Mouse (Mus musculus) A20 (cell line): ENCODE results near the gene U90926.

ENCODE experiments used
- DNase-seq: peaks from one replicate; pipeline ENCODE4 v3.0.0-alpha.2; 2011; ENCODE audit warnings: low read depth, low spot score

Gene U90926

DNA sequence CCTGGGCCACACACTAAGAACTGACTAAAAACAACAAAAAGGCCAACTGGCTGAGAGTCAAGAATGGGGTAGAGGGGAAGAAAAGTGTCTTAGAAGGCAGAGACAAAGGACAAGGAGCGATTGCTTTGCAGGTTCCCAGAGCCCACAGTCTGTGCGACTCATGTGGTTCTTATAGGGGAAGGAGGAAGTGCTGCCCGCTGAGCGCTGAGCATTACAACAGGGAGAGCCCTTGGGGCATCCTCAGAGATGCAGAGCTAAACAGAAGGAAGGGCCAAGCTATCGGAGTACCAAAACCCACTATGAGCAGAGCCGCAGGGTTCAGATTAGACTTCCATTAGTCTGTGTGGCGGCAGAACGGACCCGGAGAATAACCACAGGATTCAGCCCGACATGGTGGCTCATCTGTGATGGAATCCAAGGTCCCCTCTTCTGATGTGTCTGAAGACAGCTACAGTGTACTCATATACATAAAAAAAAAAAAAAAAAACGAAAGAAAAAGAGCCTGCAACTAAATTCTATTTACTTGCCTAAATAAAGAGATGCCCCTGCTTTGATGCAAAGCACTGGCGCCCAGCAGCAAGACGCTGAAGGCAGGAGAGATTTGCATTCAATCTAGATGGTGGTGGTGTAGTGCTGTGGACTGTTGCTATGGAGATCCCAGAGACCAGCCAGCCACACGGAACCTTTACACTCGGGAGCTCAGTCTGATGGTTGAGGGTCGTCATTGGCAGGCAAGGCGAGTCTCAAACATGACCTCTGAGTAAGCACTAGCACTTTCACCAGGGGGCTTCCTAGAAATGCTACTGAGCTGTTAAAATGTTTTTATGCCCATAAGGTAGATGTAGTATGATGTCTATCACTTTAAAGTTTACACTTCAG is 3.9 kb upstream of the U90926 start:
- no peak for DNase-seq

DNA sequence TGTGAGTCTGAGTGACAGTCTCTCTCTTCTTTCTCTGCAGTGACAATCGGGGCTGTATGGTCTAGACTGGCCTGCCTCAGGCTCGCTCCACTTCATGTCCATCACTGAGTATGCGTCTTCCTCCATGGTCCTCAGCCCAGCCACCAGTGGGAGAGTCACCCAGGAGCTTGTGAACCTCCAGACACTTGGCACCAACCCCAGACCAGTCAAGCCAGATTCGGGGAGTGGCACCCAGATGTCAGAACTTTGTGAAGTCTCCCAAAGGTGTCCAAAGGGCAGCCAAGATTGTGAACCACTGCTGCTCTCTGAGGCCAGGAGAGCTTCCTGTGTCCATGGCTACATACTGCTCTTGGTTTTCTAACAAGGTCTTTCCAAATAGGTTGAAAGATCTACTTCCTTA is 3.0 kb downstream of the U90926 start:
- DNase-seq, result no peak

DNA sequence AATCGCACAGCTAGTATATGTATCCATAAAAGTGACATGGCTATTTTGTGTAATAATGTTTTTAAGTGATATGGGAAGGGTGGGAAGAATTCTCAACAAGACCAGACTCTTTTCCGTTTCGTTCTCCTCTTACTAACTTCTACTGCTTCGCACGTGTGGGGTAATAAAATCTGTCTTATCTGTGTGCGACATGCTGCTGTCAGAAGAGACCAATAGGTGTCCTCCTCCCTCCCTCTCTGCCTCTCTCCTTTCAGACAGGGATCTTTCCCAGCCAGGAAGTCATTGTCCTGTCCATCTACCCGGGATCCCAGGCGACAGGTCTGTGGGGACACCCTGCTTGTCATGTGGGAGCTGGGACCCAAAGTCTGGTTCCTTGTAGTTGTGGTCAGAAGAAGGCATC is 5.0 kb downstream of the U90926 start:
- DNase-seq, result no peak

DNA sequence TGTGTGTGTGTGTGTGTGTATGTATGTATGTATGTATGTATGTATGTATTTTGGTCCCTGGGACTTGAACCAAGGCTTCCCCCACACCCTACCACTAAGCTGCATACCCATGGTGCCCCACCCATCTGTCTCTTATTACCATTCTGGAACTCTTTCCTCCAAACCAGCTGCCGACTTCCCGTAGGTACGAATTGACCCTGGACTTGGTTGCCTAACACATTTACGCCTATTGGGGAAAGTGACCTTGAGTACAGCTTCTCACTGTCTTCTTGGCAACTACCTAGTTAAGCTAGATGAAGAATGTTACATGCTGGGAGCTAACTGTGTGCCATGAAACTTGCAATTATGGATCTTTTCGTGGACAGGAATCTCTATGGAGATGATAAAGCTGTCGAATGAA is 9.1 kb downstream of the U90926 start:
- no peak for DNase-seq

DNA sequence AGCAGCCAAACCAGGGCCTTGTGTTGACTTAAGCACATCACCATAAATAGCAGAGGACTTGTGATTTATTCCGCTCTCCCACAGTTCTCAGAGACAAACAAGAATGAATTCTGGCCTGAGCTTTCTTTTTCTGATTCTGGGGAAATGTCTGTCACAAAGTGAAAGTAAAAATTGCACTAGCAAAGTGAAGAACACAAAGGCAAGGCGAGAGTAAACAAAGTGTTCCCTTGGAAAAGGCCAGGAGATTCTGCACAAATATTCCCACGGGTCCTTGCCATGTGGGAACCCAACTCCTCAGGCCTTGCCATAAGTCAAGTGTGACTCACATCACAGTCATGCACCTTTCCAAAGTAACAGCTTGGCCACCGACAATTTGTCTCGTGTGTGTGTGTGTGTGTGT is 9.5 kb downstream of the U90926 start:
- DNase-seq, result no peak

DNA sequence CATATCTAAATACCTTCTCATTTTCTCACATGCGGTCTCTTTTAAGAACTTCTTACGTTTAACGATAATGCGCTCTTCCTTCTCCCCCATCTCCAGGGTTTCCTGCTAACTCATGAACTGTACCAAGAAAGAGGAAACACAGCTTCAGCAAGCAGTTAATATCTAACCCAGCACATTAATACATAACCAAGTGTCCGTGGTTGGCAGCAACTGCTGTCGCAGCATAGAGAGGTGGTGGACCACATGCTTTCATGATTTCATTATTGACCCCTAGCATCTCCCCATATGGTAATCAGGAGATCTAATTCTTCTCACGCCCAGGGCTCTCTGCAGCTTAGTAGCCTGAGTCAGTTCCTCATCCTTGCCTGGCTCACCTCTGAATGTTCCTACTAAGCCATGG is 10.0 kb downstream of the U90926 start:
- DNase-seq, result no peak

DNA sequence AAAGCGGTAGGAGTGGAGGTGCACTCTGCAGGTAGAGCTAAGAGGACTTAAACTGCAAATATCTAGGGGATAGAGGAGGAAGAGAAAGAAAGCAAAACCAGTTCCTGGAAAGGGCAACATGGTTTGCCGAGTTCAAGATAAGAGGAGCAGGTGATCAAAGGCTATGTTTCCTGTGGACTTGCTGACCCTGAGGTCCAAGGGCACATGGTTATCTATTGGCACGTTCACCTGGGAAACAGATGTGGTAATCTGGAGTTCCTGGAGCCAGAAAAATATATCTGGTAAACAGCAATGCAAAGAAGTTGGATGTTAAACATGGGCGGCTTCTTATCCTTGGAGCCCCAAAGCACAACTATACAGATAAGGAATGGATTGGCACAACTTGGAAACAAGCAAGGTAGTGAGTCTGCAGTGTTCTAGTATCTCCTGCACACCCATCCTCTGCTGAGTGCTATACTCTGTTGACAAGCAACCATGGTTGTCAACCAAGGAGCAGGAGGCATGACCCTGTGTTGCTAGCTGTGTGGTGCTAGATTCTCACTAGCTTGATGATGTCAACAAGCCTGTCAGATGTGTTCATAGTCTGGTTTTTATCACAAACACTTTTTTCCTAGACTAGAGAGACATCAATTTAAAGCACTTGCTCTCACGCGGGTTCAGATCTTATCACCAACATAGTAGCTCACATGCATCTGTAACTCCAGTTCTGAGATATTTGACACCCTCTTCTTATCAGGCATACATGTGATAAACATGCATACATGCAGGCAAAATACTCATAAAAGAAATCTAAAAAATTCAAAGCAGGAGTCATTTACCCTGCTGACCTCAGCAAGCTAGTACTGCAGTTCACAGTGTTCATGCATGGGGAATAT is 10.8 kb downstream of the U90926 start:
- no peak for DNase-seq

DNA sequence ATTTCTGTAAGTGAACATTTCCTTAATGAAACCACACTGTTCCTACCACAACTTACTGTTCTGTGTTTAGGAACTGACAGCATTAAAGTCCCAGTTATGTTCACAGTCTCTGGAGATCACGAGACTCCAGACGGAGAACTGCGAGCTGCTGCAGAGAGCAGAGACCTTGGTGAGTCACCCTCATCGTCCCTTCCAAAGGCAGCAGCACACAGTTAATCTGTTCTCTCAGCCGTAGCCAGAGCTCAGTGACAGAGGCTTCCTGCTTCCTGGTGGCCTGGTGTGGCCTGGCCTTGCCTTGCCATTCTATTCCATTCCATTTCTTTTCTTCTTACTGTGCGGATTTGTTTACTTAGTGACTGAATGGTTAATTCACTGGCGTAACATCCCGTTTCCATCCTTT is 16.9 kb downstream of the U90926 start:
- DNase-seq, result no peak

DNA sequence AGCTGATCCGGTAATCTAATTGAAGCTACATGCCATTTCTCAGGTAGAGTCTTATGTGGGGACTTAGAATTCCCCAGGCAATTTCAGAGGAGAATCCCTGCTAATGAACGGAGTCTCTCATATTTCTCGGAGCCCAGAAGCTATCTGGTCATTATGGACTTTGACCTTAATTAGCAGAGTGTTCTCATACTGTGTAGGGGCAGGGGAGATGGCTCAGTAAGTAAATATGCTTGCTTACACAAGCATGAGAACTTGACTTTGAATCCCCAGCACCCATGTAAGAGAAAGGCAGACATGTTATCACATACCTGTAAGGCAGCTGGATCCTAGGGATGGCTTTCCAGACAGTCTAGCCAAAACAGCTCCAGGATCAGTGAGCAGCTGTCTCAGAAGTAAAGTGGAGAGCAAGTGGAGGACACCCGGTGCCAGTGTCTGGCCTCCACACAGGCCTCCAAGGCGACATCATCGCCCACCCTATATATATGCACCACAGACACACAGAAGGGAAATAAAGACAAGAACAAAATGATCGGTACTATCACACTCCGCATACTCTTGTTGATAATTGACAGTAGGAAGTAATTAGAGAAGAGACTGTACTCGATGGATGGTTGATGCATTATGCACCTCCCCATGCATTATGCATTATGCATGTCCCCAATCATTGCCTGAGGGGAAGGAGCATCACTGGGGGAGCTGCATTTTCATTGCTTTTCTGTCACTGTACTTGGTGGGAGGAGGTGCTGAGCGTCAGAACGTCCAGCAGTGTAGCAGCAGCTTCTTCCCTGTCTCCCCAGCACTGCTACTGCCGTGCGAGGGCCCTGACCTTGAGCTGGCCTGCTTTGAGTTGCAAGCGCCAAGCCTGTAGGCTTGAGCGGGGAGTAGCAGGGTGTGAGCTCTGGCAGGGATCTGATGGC is 18.1 kb downstream of the U90926 start:
- no peak for DNase-seq

DNA sequence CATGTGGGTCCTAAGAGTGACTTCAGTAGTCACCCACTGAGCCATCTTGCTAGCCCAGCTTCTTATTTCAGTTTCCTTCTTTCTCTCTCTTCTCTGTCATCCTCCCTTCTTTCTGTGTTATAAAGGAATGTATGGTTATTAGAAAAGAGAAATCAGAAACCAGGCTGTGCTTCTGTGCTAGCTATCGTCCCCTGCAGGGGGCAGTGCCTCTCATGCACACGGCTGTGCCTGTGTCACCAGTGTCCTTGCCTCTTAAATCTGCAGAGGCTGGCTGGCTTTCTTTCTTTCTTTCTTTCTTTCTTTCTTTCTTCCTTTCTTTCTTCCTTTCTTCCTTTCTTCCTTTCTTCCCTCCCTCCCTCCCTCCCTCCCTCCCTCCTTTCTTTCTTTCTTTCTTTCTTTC is 19.5 kb downstream of the U90926 start:
- DNase-seq, result peak; percentile 26

DNA sequence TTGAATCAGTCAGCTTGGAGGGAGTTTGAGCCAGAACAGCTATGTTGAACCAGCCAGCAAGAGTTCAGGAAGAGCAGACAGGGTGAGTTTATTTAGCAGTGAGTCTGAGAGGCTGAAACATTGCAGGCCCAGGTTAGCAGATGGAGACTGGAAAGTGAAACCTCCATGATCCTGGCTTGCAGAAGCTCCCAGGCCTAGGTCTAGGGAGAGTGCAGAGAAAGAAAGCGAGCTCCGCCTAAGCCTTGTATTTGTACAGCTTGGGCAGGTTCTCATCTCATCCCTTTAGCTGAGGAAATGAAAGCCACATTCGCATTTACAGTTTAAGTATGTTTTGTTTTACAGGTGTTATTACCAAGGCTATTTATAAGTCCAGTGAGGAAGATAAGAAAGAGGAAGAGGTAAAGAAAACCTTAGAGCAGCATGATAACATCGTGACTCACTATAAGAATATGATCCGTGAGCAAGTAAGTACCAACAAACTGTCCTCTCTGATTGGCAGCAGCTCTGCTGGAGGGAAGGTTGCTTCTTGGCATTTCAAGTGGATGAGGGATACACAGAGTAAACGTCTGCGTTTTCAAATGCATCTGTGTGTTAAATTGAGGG is 26.2 kb downstream of the U90926 start:
- DNase-seq, result peak; percentile 80

DNA sequence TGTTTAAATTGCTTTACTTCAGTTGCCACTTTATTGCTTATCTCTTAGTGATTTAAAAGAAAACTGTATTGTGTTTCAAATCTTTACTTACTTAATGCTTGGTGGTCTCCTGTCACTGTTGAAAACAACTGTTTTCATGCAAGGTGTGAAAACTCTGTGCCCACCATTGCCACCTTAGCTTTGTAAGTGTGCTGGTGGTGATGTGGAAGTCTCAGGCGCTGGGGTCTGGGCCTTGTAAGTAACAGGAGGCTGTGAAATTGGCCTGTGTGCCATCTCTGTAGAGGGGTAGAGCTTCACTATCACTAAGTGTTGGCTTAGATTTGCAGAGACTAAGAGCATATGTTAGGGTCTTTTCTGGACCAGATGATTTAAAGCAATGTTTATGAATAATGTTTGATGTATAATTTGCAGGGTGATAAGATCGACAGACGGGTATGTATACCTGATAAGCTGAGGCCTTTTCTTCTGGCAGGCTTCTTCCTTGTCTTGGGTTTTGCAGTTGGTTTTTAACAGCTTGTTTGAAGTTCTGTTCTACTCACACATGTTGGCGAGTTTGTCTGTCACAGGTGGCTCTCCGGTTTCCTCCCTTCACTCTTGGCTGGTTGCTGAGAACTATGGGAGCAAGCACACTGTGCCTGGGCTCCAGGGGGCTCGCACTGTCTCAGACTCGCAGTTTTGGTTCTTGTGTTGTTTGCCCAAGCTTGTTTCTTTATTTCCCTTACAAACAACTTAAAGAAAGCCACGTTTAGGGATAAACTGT is 32.0 kb downstream of the U90926 start:
- peak; percentile 13 for DNase-seq

DNA sequence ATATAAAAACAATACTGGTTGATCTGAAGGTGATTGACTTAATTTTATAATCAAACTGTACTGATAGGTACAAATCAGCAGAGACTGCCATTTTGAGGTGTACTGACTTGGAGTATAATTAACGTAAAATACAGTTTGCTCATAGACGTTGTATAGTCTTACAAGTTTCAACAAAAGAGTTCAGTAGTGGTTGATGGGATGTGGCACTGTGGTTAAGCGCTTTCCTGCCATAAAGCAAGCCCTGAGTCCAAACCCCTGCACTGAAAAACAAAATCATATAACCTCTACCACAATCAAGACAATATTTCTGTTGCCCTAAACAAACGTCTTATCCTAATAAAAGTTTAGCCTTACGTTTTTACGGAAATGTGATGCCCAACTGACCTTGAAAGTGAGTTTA is 49.2 kb downstream of the U90926 start:
- DNase-seq, result no peak
